Mouse (Mus musculus): ENCODE results near the gene Plac1. TPM values are rescaled to one million over a fixed set of nuclear protein-coding genes. Genes with fewer than 3 reads are reported as not detected.

The Plac1 gene
- polyA plus RNA-seq, 1 experiment, result not detected

DNA sequence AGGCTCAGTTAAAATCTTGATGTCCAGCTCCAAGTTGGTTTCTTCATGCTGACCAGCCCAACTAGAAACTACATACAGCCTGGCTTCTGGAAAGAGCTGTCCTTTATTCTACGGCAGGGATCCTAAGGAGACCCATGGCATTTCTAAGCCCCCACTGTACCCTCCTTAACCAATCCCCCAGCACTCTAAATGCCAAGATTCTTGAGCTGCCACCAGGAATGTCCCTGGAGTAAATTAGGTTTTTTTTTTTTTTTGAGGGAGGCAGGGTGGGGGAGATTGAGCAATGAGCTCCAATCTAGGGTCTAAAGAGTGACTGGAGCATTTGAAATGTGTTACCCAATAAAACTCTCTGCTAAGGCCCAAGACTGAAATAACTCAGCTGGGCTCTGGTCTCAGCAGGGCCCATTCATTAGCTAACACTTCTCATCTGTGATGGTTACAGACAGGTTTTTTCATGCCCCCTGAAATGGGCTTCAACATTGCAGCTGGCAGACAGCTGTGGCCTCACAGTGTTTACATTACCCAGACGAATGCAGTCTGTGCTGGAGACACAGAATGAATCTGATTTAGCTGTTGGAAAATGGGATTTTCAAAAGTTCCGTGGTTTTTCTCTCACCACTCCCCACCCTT, 114.0 kb downstream of the Plac1 start:
- H3K4me1 ChIP-seq (ENCODE audit: control insufficient read depth, insufficient read depth, low read length), result no peaks in the 10 kb centered on the region
- TF ChIP-seq POLR2A (IDR thresholded peaks at IDR 0.05; ENCODE audit: extremely low read depth, insufficient read depth, low read length) (no peak), CTCF (IDR thresholded peaks at IDR 0.05; ENCODE audit: extremely low read depth, insufficient read depth, low read length) (no peak)
- no peak overlapping the region for H3K4me3 ChIP-seq (ENCODE audit: insufficient read depth, low read length)
- H3K27ac ChIP-seq (ENCODE audit: insufficient read depth, low read length), result no peak overlapping the region

DNA sequence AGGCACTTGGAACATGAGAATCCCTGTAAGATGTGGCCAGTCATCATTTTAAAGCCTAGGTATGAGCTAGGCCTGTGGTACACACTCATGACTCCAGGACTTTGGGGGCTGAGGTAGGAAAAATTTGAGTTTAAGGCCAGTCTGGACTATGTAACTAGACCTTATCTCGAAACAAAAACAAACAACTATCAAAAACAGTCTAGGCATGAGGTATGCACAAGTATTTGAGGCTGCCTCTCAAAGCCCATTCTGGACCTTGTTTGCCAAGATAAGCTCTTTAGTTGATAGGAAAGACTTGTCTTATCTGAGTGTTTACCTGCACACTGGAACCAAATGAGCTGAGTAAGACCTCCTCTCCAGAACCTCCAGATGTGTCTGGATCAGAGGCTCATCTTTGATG, 116.3 kb downstream of the Plac1 start:
- Histone ChIP-seq H3K4me3 (ENCODE audit: insufficient read depth, low read length) (no peak overlapping the region), H3K27ac (ENCODE audit: insufficient read depth, low read length) (no peak overlapping the region), H3K4me1 (ENCODE audit: control insufficient read depth, insufficient read depth, low read length) (peaks cover 1% of the 10 kb centered on the region; the same call in 1 of the 2 replicates)
- no peak for TF ChIP-seq POLR2A (IDR thresholded peaks at IDR 0.05; ENCODE audit: extremely low read depth, insufficient read depth, low read length)
- TF ChIP-seq CTCF (IDR thresholded peaks at IDR 0.05; ENCODE audit: extremely low read depth, insufficient read depth, low read length), result no peak

DNA sequence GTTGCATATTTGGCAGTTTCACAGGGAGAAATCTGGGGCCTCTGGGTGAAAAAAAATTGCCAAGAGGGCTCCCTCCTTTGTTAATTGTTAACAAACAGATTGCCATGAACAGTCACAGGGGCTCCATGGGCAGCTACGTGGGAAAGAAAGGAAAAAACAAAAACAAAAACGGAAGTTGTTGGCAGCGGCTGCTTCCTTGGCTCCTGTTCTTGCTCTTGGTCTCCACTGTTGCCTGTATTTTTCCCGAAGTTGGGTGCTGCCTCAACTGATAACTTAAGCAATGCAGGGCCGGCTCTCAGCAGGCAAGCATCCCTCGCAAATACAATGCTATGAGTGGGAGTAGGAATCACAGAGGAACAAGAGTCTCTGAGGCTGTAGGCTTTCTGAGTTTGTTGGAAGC, 121.3 kb downstream of the Plac1 start:
- H3K4me1 ChIP-seq (ENCODE audit: control insufficient read depth, insufficient read depth, low read length), result peaks cover 1% of the 10 kb centered on the region; the same call in 1 of the 2 replicates
- no peak overlapping the region for H3K4me3 ChIP-seq (ENCODE audit: insufficient read depth, low read length)
- TF ChIP-seq POLR2A (IDR thresholded peaks at IDR 0.05; ENCODE audit: extremely low read depth, insufficient read depth, low read length) (no peak), CTCF (IDR thresholded peaks at IDR 0.05; ENCODE audit: extremely low read depth, insufficient read depth, low read length) (no peak)
- H3K27ac ChIP-seq (ENCODE audit: insufficient read depth, low read length), result no peak overlapping the region

GRCm38 (mm10) chrX:53118019-53118418, 121.9 kb downstream of the Plac1 start:
- no peak overlapping the region for H3K4me3 ChIP-seq (ENCODE audit: insufficient read depth, low read length)
- TF ChIP-seq POLR2A (IDR thresholded peaks at IDR 0.05; ENCODE audit: extremely low read depth, insufficient read depth, low read length), result no peak
- TF ChIP-seq CTCF (IDR thresholded peaks at IDR 0.05; ENCODE audit: extremely low read depth, insufficient read depth, low read length), result no peak
- peaks cover 1% of the 10 kb centered on the region; the same call in 1 of the 2 replicates for H3K4me1 ChIP-seq (ENCODE audit: control insufficient read depth, insufficient read depth, low read length)
- no peak overlapping the region for H3K27ac ChIP-seq (ENCODE audit: insufficient read depth, low read length)

DNA sequence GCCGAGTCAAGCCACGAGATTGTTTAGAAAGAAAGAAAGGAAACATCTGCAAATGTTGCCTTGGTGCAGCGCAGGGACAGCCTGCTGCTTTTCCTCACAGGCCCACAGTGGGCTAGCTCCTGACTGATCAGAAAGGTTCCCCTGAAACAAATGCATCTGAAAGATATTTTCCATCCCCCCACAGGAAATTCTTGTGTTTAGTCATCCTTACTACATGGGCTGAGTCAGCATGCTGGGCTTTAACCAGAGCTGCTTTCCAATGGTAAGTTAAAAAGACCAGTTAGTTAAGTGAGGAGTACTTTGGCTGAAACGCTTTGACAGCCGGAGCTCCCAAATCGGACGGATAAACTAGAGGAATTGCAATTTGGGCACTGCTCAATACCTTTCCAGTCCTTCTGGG, 124.9 kb downstream of the Plac1 start:
- H3K4me1 ChIP-seq (ENCODE audit: control insufficient read depth, insufficient read depth, low read length), result peaks cover 1% of the 10 kb centered on the region; the same call in 1 of the 2 replicates
- H3K4me3 ChIP-seq (ENCODE audit: insufficient read depth, low read length), result no peak overlapping the region
- no peak overlapping the region for H3K27ac ChIP-seq (ENCODE audit: insufficient read depth, low read length)
- TF ChIP-seq CTCF (IDR thresholded peaks at IDR 0.05; ENCODE audit: extremely low read depth, insufficient read depth, low read length), result no peak
- TF ChIP-seq POLR2A (IDR thresholded peaks at IDR 0.05; ENCODE audit: extremely low read depth, insufficient read depth, low read length), result no peak

DNA sequence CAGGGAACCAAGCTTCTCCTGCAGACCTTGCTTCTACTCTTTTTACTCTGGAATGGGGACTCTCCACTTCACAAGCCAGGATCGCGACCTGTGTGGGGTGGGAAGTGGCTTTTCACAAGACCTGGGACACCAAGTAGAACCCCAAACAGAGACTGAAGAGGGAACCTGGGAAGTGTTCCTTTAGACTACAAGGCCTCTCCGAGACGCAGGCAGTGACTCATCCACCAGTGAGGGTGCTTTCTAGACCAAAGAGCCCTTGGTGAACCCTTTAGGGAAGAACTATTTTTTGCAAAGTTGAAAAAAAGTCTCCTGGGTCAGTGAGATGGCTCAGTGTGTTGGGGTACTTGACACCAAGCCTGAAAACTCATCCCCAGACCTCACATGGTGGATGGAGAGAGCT, 129.8 kb downstream of the Plac1 start:
- Histone ChIP-seq H3K4me1 (ENCODE audit: control insufficient read depth, insufficient read depth, low read length) (no peaks in the 10 kb centered on the region), H3K4me3 (ENCODE audit: insufficient read depth, low read length) (no peak overlapping the region), H3K27ac (ENCODE audit: insufficient read depth, low read length) (no peak overlapping the region)
- TF ChIP-seq POLR2A (IDR thresholded peaks at IDR 0.05; ENCODE audit: extremely low read depth, insufficient read depth, low read length) (no peak), CTCF (IDR thresholded peaks at IDR 0.05; ENCODE audit: extremely low read depth, insufficient read depth, low read length) (no peak)

- TF ChIP-seq POLR2A (IDR thresholded peaks at IDR 0.05; ENCODE audit: extremely low read depth, insufficient read depth, low read length), result no peak
- TF ChIP-seq CTCF (IDR thresholded peaks at IDR 0.05; ENCODE audit: extremely low read depth, insufficient read depth, low read length), result no peak
- H3K4me1 ChIP-seq (ENCODE audit: control insufficient read depth, insufficient read depth, low read length), result no peaks in the 10 kb centered on the region
Observed at GRCm38 (mm10) chrX:53107127-53107526, 132.8 kb downstream of the Plac1 start.

DNA sequence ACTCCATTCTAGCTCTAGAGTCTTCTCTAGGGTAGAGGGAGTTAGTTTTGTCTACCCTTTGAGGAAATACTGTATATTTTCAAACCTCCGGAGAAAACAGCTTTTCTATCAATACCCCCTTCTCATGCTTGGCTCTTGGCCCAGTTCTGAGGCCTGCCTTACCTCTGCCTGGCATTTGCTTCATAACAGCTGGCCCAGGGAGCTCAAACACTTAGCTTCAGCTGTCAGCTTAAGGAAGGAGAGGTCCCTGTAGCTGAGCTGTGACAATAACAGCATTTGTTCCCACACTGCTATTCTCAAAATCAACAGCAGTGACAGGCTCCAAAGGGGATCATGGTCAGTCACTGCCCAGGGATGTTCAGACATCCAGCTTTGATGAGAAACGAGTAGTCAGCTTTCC, 138.7 kb downstream of the Plac1 start:
- TF ChIP-seq CTCF (IDR thresholded peaks at IDR 0.05; ENCODE audit: extremely low read depth, insufficient read depth, low read length), result no peak
- TF ChIP-seq POLR2A (IDR thresholded peaks at IDR 0.05; ENCODE audit: extremely low read depth, insufficient read depth, low read length), result no peak
- Histone ChIP-seq H3K4me1 (ENCODE audit: control insufficient read depth, insufficient read depth, low read length) (no peaks in the 10 kb centered on the region), H3K27ac (ENCODE audit: insufficient read depth, low read length) (no peak overlapping the region), H3K4me3 (ENCODE audit: insufficient read depth, low read length) (no peak overlapping the region)

More at GRCm38 (mm10) chrX:53107127-53107526, 132.8 kb downstream of the Plac1 start:
- Histone ChIP-seq H3K4me3 (ENCODE audit: insufficient read depth, low read length) (no peak overlapping the region), H3K27ac (ENCODE audit: insufficient read depth, low read length) (no peak overlapping the region)

DNA sequence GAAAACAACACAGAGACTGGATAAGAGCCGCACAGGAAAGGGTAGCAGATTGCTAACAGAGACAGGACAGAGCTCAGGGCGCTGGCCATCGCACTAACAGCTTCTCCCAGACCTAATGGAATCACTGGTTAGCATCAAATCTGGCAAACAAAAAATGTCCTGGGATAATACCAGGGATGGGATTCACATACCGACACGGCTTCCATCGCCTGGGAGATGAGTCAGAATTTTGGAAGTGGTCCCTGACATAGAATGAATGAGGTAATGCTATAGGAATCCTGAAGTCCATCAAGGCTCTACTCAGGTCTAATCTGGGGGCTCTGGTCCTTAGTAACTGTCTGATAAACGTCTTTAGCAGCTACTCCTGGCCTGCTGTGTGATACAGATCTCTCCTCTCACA, 140.0 kb downstream of the Plac1 start:
- no peak overlapping the region for H3K4me3 ChIP-seq (ENCODE audit: insufficient read depth, low read length)
- no peak overlapping the region for H3K27ac ChIP-seq (ENCODE audit: insufficient read depth, low read length)
- H3K4me1 ChIP-seq (ENCODE audit: control insufficient read depth, insufficient read depth, low read length), result no peaks in the 10 kb centered on the region
- TF ChIP-seq CTCF (IDR thresholded peaks at IDR 0.05; ENCODE audit: extremely low read depth, insufficient read depth, low read length), result no peak
- TF ChIP-seq POLR2A (IDR thresholded peaks at IDR 0.05; ENCODE audit: extremely low read depth, insufficient read depth, low read length), result no peak

DNA sequence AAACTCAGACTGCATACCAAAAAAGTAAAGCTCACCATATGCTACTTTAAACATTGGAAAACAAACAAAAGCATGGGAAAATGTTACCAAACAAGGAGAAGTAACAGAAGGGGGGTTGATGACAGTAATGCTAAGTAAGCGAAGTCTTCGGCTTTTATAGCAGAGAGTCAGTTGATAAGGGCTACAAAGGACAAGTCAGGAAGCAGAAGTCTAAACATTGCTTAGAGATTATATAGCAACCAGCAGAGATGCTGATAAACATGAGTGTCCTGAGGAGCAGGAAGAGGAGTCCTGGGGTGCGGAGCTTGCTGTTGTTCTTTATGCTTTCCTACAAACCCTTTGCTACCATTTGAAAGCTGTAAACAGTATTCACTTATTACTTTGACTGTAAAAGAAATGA, 140.6 kb downstream of the Plac1 start:
- TF ChIP-seq CTCF (IDR thresholded peaks at IDR 0.05; ENCODE audit: extremely low read depth, insufficient read depth, low read length) (no peak), POLR2A (IDR thresholded peaks at IDR 0.05; ENCODE audit: extremely low read depth, insufficient read depth, low read length) (no peak)
- no peak overlapping the region for H3K27ac ChIP-seq (ENCODE audit: insufficient read depth, low read length)
- H3K4me3 ChIP-seq (ENCODE audit: insufficient read depth, low read length), result no peak overlapping the region
- H3K4me1 ChIP-seq (ENCODE audit: control insufficient read depth, insufficient read depth, low read length), result no peaks in the 10 kb centered on the region

All from cortical plate, adult 2 months (tissue).